Mouse (Mus musculus) common myeloid progenitor, adult 5-6 weeks (primary cell): ENCODE data around the gene Cchcr1. TPM values are rescaled to one million over a fixed set of nuclear protein-coding genes. Genes with fewer than 3 reads are reported as not detected.
A peak's percentile ranks its signal among the peaks of the same experiment; 100 is the strongest.
"Not testable (repeated sequence)": the region's sequence is repeated elsewhere in the genome, so short reads cannot be mapped to it uniquely, and the experiment has no call there.

Experiments used
- ATAC-seq: replicated peaks from 2 replicates; pipeline ENCODE4 v1.8.0; 2016; ENCODE audit warnings: low read depth, mild to moderate bottlenecking, moderate TSS enrichment, inconsistent platforms; ENCODE audit not compliant: poor library complexity, severe bottlenecking
- total RNA-seq: library from RNA; stranded (forward); fragments of 200-1000, 187-1606 nt; gene quantifications from 2 replicates; pipeline ENCODE4 v1.2.3, GENCODE M21; 2017

Gene Cchcr1
- 9.5 and 11.2 TPM in 2 replicates for total RNA-seq

- ATAC-seq: peak; percentile 96
These were observed at the start of gene Cchcr1, which contains the start of gene Tcf19 for GRCm38 (mm10) chr17:35516652-35517500. Gene Cchcr1, plus strand, starts transcription at chr17:35517100. Gene Tcf19, minus strand, starts transcription at chr17:35516824.

- ATAC-seq: 0 out of 2 replicates have a peak, but pooled peaks have one; percentile 29
These were observed 48.0 kb upstream of the Cchcr1 start for GRCm38 (mm10) chr17:35468936-35469335.

- no peak for ATAC-seq
These were observed 46.8 kb upstream of the Cchcr1 start, which contains the start of gene H2-Q10 for GRCm38 (mm10) chr17:35469842-35470751. Gene H2-Q10, plus strand, starts transcription at chr17:35470089.

DNA sequence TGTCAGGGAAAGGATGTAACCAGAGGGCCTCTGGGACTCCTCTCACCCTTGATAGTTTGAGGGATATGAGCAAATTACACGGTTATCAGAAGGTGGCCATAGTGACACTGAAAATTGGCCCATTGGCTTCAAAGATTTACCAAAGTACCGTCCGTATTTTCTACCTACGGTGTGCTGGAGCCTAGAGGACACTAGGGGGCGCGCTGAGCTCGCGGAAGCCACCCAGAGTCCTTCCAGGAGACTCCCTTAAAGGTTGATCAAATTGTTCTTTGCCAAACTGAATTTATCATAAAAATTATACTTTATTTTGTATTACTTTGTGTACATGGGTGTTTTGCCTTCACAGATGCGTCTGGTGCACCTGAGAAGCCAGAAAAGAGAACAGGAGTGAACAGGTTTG is 32.8 kb upstream of the Cchcr1 start:
- ATAC-seq: peak; percentile 77

GRCm38 (mm10) chr17:35485702-35486101 is 31.2 kb upstream of the Cchcr1 start:
- ATAC-seq: no peak

DNA sequence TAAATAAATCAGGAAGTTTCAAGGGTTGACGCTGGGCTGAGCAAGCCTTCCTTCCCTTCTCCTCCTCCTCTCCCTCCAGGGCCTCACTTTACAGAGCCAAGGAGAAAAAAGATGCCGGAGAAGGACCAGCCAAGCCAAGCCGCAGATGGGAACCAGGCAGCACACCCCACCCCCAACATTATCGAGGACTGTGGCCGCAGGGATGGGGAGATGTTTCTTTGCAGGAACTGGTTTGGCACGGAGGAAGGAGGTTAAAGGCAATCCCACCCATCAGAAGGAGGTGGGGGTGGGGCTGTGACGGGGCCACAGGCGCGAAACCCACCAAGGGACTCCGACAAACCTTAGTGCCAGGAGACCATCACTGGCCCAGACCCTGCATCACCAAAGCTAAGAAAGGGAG is 30.2 kb upstream of the Cchcr1 start:
- no peak for ATAC-seq

DNA sequence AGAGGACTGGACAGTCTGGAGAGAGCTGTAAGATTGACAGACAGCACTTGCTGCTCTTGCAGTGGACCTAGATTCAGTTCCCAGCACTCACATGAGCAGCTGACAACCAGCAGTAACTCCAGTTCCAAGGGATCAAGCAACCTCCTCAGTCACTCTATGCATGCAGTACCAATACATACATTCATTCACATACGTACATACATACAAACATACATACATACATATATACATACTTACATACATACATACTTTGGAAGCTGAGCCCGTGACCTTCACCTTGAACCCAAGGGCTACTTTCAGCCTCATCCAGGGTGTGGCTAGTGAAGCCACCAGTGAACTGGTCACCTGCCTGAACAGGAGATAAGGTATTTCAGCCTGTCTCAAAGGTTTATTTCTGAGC is 28.9 kb upstream of the Cchcr1 start:
- ATAC-seq: no peak

GRCm38 (mm10) chr17:35490320-35490719 is 26.6 kb upstream of the Cchcr1 start:
- ATAC-seq: no peak

DNA sequence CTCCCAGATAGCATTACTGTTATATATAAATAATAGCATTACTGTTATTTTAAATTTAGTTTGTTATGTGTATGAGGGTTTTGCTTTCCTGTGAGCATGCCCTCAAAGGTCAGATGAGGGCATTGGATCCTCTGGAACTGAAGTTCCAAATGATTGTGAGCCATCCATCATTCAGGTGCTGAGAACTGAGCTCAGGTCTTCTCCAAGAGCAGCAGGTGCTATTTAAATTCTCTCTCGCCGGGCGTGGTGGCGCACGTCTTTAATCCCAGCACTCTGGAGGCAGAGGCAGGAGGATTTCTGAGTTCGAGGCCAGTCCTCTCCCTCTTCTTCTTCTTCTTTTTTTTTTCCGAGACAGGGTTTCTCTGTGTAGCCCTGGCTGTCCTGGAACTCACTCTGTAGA is 19.8 kb upstream of the Cchcr1 start:
- ATAC-seq: no peak

DNA sequence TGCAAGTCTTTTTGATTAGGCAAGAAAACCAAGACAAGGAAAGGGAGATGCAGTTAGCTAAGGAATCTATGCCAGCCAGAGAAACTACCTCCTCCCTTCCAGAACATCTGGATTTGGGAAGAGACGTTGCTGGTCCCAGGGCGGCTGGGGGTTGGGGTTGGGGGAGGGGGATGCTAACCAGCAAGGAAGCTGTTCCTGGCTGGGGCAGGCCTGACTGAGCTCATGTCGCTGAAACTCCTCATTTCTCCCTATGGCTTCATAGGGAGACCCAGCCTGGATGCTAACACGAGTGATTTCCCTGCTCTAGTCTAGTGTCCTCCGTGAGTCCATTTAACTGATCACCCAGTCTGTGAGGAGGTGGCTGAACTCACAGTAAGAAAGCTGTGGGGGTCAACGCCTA is 14.7 kb upstream of the Cchcr1 start:
- ATAC-seq: no peak

DNA sequence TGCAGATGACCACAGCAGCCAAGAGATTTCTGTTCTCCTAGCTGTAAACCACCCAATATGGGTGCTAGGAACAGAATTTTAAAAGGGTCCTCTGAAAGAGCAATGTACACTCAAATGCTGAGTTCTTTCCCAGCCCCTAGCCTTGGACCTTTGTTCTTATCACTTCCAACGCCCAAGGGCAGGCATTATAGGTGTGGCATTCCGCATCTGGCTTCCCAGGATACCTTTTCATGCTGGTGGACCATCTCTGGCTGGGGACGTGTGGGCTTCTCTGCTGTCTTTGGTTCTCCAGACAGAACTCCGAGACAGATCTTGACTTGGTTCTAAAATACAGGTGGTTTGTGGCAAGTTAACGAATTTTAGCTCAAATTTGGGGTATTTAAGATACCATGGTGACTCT is 14.1 kb upstream of the Cchcr1 start:
- ATAC-seq: no peak

DNA sequence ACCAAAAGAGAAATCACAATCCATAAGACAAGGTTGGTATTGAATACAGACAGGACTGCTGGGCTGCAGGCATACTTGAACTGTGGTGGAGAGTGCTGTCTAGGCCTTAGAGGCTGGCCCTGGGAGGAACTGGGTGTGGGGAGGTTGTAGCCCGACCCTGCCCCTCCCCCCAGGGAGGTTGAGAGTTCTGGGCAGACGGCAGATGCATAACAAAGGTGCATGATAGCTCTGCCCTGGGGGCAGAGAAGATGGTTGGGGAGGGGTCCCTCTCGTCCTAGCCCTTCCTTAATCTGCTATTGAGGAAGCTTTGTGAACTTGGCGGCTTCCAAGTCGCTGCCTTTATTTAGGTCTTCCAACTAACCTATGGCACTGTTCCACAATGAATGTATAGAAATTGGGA is 13.1 kb upstream of the Cchcr1 start:
- ATAC-seq: no peak

DNA sequence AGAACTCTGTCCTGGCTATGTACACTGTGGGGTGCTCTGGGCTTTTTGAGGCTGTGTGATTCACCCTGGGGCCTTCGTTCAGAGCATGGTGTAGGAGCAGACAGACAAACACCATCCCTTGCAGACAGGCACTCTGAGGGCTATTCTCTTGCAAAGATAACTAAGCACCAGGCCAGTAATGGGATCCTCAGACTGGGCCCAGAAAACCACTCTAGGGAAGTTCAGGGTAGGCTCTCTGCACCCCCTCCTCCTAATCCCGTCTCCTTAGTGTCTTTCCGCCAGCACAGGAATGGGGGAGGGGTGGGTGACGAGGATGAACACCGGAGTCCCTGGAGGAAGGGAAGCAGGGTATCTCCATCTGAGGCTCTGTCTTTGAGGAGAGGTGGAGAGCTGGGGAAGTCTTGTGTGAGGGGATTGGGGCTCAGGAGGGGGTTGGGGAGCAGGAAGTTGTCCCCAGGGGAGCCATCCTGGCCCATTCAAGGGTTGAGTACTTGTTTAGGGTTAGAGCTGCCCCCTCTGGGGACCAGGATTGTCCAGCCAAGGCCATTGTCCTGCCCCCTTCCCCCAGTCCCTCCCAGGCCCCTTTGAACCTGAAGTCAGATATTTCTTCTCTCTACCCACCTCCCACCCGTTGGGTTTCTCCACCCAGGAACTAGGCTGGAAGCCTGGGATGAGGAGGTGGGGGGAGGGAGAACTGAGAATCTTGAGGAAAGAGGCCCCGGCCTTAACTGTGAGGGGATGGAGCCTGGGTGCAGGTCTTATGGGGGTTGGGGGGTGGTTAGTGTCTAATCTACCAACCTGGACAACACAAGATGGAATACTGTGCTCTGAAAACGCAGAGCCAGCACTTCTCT is 12.0 kb upstream of the Cchcr1 start:
- no peak for ATAC-seq

GRCm38 (mm10) chr17:35505776-35506175 is 11.1 kb upstream of the Cchcr1 start, which contains the start of gene Pou5f1:
Gene Pou5f1, plus strand, starts transcription at chr17:35506018.
- ATAC-seq: no peak

GRCm38 (mm10) chr17:35506881-35507280 is 10.0 kb upstream of the Cchcr1 start:
- no peak for ATAC-seq

GRCm38 (mm10) chr17:35507556-35508260 is 9.2 kb upstream of the Cchcr1 start:
- no peak for ATAC-seq

- not testable (repeated sequence) for ATAC-seq
These were observed 8.6 kb upstream of the Cchcr1 start for GRCm38 (mm10) chr17:35508279-35508678.

GRCm38 (mm10) chr17:35509284-35509683 is 7.6 kb upstream of the Cchcr1 start:
- ATAC-seq: peak; percentile 54; the same call in 1 of the 2 replicates
